Mouse (Mus musculus) embryonic fibroblast, embryonic 13.5 days (primary cell): Measurements from ENCODE around the gene Invs. TPM values are rescaled to one million over a fixed set of nuclear protein-coding genes. Genes with fewer than 3 reads are reported as not detected.
A peak's percentile ranks its signal among the peaks of the same experiment; 100 is the strongest.

Source experiments
- H3K27ac ChIP-seq: 2 replicates; pipeline ENCODE4 v1.5.1; 2012; ENCODE audit warnings: low read length, control low read depth, inconsistent platforms; ENCODE audit not compliant: insufficient read depth
- H3K4me1 ChIP-seq: 2 replicates; pipeline ENCODE4 v1.6.1; 2011; ENCODE audit warnings: low read length; ENCODE audit not compliant: control insufficient read depth, insufficient read depth
- H3K4me3 ChIP-seq: 2 replicates; pipeline ENCODE4 v1.5.1; 2011; ENCODE audit warnings: mild to moderate bottlenecking, control low read depth, low read length; ENCODE audit not compliant: insufficient read depth
- CTCF ChIP-seq: IDR thresholded peaks from 2 replicates; pipeline ENCODE4 v1.5.1; 2011; ENCODE audit warnings: mild to moderate bottlenecking, control low read depth, low read length, moderate library complexity, borderline replicate concordance; ENCODE audit not compliant: insufficient read depth
- POLR2A ChIP-seq: IDR thresholded peaks from 2 replicates; pipeline ENCODE4 v1.6.1; 2011; ENCODE audit warnings: low read depth, mild to moderate bottlenecking, control low read depth, low read length, moderate library complexity
- polyA plus RNA-seq: library from polyadenylated mRNA; stranded (reverse); fragments of >200 nt; gene quantifications from 2 replicates; pipeline ENCODE4 v1.2.4, GENCODE M21; 2011; ENCODE audit warnings: low read depth; ENCODE audit not compliant: missing spikeins, insufficient read length

The Invs gene
- 13.4 and 14.8 TPM in 2 replicates for polyA plus RNA-seq

DNA sequence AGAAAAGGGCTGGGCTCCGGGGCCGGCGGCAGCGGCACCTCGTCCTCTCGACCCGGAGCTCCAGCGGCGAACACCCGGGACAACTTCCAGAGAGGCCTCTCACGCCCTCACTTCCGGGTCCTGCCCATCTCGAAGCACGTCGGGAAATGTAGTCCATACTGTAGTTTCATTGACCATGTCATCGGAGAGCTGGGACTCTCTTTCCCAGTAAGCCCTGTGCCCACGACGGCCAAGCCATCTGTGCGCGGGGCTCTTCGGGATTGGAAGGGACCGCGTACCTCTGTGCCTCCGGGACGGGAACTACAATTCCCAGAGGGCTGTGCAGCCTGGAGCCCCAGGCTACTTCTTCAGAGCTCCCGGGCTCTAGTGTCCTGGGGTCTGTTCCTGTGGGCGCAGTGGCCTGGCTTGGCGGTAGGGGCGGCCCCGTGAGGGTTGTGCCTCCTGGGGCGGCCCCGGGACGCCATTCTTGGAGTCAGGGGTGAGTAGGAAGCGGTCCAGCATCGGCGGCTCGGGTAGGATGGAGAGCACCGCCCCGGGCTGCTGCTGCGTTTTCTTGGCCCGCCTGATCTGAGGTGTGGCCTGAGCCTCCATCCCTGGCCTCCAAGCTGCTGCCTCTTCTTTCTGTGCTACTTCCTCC, at the start of gene Invs, which contains the start of gene Erp44:
Gene Invs (plus strand): TSS at position 263 of the 637 bp plus-strand sequence.
Gene Erp44 (minus strand): TSS at position 61 of the 637 bp plus-strand sequence.
- TF ChIP-seq POLR2A (peak; percentile 76), CTCF (no peak)
- Histone ChIP-seq H3K4me3 (peak within 1 kb of the TSS; percentile 77), H3K4me1 (no peaks in the 10 kb centered on the region), H3K27ac (peak within 1 kb of the TSS; percentile 47)

DNA sequence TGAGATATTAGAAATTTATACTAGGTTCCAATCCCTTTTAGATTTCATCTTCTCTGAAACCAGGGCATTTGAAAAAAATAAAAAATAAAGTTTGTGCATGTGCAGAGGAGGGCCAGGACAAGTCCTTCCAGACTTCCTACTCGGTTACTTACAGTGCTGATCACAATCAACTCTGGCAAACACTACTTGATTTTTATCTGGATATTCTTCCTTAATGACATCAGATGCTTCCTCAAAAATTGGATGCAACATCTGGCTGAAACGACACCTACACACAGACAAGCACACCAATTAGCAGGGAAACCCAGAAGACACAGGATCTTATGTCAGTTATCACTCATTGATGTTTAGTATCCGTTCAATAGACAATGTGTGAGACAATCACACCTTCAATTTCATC, 42.8 kb upstream of the Invs start:
- Histone ChIP-seq H3K27ac (no peak overlapping the region), H3K4me3 (no peak overlapping the region), H3K4me1 (no peaks in the 10 kb centered on the region)
- TF ChIP-seq CTCF (no peak), POLR2A (no peak)

DNA sequence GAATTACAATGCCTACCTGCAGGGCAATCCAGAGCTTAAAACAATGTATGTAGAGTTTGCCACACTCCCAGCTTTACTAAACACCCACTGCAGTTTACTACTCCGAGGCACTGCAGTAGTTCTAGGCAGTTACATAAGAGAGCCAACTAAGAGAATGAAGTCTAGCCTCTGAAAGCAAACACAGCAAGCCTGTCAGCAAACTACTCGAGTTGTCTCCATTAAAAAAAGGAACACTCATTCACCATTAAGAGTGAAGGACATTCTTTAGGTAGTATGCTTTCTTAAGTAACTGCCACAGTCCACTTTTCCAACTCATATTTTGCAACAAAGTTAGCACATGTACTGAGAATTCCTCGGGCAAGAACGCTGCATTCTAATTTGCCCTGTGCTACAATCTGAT, 40.5 kb upstream of the Invs start:
- Histone ChIP-seq H3K27ac (no peak overlapping the region), H3K4me1 (no peaks in the 10 kb centered on the region), H3K4me3 (no peak overlapping the region)
- TF ChIP-seq CTCF (no peak), POLR2A (no peak)

DNA sequence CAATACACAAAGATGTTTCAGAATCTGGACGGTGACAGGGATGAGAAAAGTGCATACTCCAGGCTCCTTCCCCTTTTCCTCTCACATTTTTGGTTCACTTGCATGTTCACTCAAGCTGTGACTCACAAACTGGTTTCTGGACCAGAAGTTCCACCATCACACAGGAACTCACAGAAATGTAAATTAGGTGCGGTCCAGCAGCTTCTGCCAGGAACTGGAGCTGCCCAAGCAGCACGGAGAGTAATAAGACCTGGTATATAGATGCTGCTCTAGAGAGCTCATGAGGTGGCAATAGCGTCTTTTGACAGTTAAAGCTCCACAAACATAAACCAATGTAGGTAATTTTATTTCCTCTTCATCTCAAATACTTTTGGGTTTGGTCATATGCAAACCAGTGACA, 37.1 kb upstream of the Invs start:
- no peak for TF ChIP-seq CTCF
- no peak for TF ChIP-seq POLR2A
- H3K27ac ChIP-seq = no peak overlapping the region

DNA sequence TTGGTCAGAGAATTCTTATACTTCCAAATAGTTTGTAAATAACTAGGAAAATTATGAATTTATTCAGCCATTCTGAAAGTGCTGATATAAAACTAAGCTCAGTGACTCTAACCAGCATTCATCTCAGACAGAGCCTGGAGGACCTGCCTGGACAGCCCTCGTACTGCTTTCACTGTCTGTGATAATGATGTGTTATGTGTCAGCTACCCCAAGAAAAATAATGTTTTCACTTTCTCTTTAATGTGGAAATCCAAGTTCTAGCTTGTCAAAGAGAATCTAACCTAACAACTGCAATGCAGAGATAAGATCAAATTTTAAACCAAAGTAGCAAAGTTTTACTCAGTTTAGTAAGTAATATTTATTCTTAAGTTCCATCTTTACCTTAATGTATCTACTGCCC, 35.8 kb upstream of the Invs start:
- no peak overlapping the region for H3K27ac ChIP-seq
- no peak overlapping the region for H3K4me3 ChIP-seq
- no peaks in the 10 kb centered on the region for H3K4me1 ChIP-seq
- TF ChIP-seq CTCF = no peak
- no peak for TF ChIP-seq POLR2A

More for the DNA sequence above, 37.1 kb upstream of the Invs start:
- Histone ChIP-seq H3K4me3 (no peak overlapping the region), H3K4me1 (no peaks in the 10 kb centered on the region)

DNA sequence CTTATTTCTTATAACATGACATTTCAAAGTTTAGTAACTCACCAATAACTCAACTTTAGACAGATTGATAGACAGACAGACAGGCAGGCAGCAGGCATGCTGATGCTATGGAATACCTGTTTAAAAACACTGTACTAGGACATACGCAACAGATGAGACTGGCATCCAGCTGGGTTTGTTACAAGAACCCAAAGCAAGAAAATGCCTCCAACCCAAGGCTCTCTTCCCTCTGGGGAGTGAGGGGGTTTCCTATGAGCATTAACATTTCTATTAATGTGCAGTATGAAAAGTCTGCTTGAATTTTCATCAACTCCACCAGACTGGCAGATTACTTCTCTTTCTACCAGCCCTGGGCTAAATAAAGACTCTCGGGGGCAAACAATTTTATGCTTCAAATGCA, 35.3 kb upstream of the Invs start:
- Histone ChIP-seq H3K4me3 (no peak overlapping the region), H3K4me1 (no peaks in the 10 kb centered on the region)
- TF ChIP-seq POLR2A = no peak
- no peak for TF ChIP-seq CTCF

DNA sequence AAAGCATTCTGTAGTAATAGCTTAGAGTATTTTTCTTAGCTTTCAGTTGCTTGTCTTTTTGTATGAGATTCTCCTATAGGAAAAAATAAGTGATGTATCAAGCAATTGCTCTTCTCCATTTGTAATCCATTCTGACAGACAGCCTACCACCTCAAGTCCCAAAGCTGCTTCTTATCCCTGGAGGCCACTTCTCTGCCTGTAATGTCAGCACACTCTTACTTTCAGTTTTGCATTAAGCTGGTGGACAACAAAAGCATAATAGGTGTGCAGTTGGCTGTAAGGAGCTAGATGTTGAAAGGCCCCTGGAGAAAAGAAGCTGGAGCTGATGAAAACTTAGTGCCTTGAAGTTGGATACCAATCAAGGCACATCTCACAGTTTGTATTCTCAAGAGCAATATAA, 26.3 kb upstream of the Invs start:
- TF ChIP-seq CTCF = no peak
- no peak for TF ChIP-seq POLR2A
- H3K27ac ChIP-seq = no peak overlapping the region; the same call in 1 of the 2 replicates

More for the DNA sequence above, 35.3 kb upstream of the Invs start:
- no peak overlapping the region for H3K27ac ChIP-seq

DNA sequence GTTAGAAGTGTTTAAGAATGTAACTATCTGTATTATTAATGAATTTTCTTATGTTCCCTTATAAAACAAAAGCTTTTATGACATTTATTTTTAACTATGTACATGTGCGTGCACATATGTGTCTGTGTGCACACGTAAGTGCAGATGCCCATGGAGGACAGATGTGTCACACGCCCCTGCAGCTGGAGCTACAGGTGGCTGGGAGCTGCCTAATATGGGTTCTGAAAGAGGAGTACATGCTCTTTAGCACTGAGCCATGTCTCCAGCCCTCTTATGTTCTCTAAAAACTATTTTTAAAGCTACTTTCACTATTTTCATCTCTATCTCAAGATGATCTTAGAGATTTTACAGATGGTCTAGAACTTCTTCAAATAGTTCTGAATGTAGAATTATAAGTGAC, 21.5 kb upstream of the Invs start:
- Histone ChIP-seq H3K4me1 (no peaks in the 10 kb centered on the region), H3K4me3 (no peak overlapping the region), H3K27ac (no peak overlapping the region)
- TF ChIP-seq POLR2A (no peak), CTCF (no peak)

More for the DNA sequence above, 26.3 kb upstream of the Invs start:
- no peaks in the 10 kb centered on the region for H3K4me1 ChIP-seq
- no peak overlapping the region for H3K4me3 ChIP-seq

DNA sequence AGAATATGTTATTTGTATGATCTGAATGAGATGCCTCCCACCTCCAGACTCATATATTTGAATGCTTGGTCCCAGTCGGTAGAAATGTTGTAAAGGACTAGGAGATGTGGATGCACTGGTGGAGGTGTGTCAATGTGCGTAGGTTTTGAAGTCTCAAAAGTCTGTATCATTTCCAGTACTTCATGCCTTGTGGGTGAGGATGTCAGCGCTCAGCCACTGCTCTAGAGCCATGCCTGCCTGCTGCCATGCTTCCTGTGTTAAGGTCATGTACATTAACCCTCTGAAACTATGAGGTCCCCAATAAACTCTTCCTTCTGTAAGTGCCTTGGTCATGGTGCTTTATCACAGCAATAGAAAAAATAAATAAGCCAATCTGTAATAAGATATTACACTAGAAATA, 11.9 kb upstream of the Invs start:
- Histone ChIP-seq H3K4me1 (no peaks in the 10 kb centered on the region), H3K4me3 (no peak overlapping the region), H3K27ac (no peak overlapping the region)
- TF ChIP-seq POLR2A (no peak), CTCF (no peak)

DNA sequence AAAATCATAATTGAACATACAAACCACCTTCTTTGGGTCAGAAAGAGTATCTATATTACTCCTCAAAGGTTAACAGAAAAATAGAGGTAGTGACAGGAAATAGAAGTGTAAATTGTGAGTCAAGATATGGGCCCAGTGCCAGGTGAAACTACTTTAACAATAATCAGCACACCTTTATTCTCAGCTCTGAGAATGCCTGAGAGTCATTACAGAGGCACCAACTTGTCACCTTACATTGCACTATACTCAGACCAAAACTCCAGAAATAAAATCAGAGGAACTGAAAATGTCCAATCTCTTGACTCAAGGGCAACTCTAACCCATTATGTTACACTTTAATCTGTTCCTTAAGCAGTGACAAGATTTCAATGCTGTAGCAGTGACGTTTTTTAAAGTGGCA, 11.4 kb upstream of the Invs start:
- TF ChIP-seq POLR2A = no peak
- TF ChIP-seq CTCF = no peak
- H3K4me3 ChIP-seq = no peak overlapping the region
- no peak overlapping the region for H3K27ac ChIP-seq
- no peaks in the 10 kb centered on the region for H3K4me1 ChIP-seq
